Mouse (Mus musculus) neural tube, embryonic 14.5 days (tissue): ENCODE results near the gene Ifngr1. TPM values are rescaled to one million over a fixed set of nuclear protein-coding genes. Genes with fewer than 3 reads are reported as not detected.

Experiments
- ATAC-seq: fragments of 200-750 bp; cut with Nextera tagmentation; 2 replicates; pipeline ENCODE4 v1.8.0; 2017; ENCODE audit warnings: low read depth, mild to moderate bottlenecking, moderate TSS enrichment, moderate library complexity
- H3K27ac ChIP-seq: fragments of 300-500 bp; sonication (generic); 2 replicates; pipeline ENCODE4 v1.5.1; 2014; ENCODE audit warnings: low read depth, mild to moderate bottlenecking, control low read depth, low read length, moderate library complexity, mixed read lengths
- H3K27me3 ChIP-seq: fragments of 300-500 bp; sonication (generic); 2 replicates; pipeline ENCODE4 v1.6.1; 2014; ENCODE audit warnings: low read length; ENCODE audit not compliant: control insufficient read depth, insufficient read depth
- H3K36me3 ChIP-seq: fragments of 300-500 bp; sonication (generic); 2 replicates; pipeline ENCODE4 v1.6.1; 2014; ENCODE audit warnings: low read length, mixed read lengths; ENCODE audit not compliant: control insufficient read depth, insufficient read depth
- H3K4me1 ChIP-seq: fragments of 300-500 bp; sonication (generic); 2 replicates; pipeline ENCODE4 v1.6.1; 2014; ENCODE audit warnings: low read length; ENCODE audit not compliant: control insufficient read depth, insufficient read depth
- H3K4me2 ChIP-seq: fragments of 300-500 bp; sonication (generic); 2 replicates; pipeline ENCODE4 v1.6.1; 2014; ENCODE audit warnings: mild to moderate bottlenecking, low read depth, low read length, control low read depth
- H3K4me3 ChIP-seq: fragments of 300-500 bp; sonication (generic); 2 replicates; pipeline ENCODE4 v1.5.1; 2014; ENCODE audit warnings: low read depth, low read length, control low read depth, mixed read lengths
- H3K9ac ChIP-seq: fragments of 300-500 bp; sonication (generic); replicated peaks from 2 replicates; pipeline ENCODE4 v1.6.1; 2014; ENCODE audit warnings: low read depth, mild to moderate bottlenecking, control low read depth, low read length, mixed read lengths
- H3K9me3 ChIP-seq: fragments of 300-500 bp; sonication (generic); 2 replicates; pipeline ENCODE4 v1.6.1; 2016; ENCODE audit warnings: low read length; ENCODE audit not compliant: control insufficient read depth
- WGBS: fragments of 180-500 bp; shearing (Covaris S2); extraction: QIAGEN DNeasy Blood & Tissue Kit; methylation state at CpG from one replicate; pipeline ENCODE4 v1.1.7; 2014; 5-methylcytosine and 5-hydroxymethylcytosine counted together
- polyA plus RNA-seq: library from polyadenylated mRNA; unstranded; fragments of >200 nt; fragmentation: Nextera tagmentation; extraction: Ambion mirVana; gene quantifications from 2 replicates; pipeline ENCODE4 v1.2.1, GENCODE M21; 2014

The Ifngr1 gene
- polyA plus RNA-seq, 1 experiment from 2014 or later: 24.9 TPM

DNA sequence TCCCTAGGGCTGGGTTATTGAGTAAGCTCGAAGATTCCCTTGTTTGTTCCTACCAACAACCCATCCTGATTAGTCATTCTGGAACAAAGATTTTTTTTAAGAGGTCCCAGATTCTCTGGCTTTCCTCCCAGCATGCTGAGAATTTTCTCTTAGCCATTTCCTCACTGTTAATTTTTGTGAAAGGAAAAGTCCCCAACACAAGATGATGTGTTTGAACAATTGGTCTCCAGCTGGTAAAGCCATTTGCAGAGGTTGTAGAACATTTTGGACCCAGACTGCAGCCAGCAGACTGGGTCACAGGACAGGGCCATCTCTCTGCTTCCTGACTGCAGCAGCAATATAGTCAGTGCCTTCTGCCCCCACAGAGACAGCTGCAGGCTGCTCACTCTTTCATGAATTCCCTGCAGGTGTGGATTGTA is 28.3 kb upstream of the Ifngr1 start:
- no peak for ATAC-seq
- H3K27ac ChIP-seq: no peak overlapping the region
- WGBS: 90% methylated on average over 1 of the region's 1 CpGs

DNA sequence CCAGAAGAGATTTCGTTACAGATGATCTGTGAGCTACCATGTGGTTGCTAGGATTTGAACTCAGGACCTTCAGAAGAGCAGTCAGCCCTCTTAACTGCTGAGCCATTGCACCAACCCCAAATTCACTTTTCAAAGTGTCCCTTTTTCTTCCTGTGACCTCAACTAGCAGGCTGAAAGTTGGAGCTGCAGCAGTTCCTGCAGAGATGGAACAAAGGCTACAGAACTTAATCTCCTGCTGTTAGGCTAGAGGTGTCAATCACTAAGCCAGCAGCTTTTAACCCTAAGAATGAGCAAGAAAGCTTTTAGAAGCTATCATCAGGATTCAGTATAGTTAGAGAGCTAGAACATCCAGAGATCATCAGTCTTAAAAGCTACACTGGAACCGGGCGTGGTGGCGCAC is 24.3 kb upstream of the Ifngr1 start:
- Histone ChIP-seq H3K4me3 (no peak overlapping the region), H3K27me3 (no peaks in the 10 kb centered on the region), H3K27ac (no peak overlapping the region), H3K36me3 (no peaks in the 10 kb centered on the region), H3K4me1 (no peaks in the 10 kb centered on the region), H3K9me3 (no peaks in the 10 kb centered on the region), H3K4me2 (no peak overlapping the region), H3K9ac (no peak overlapping the region)
- 96% methylated on average over 4 of the region's 4 CpGs for WGBS
- ATAC-seq: no peak

More for the DNA sequence above, 28.3 kb upstream of the Ifngr1 start:
- Histone ChIP-seq H3K9ac (no peak overlapping the region), H3K4me1 (no peaks in the 10 kb centered on the region), H3K27me3 (no peaks in the 10 kb centered on the region), H3K4me3 (no peak overlapping the region), H3K36me3 (no peaks in the 10 kb centered on the region), H3K4me2 (no peak overlapping the region), H3K9me3 (no peaks in the 10 kb centered on the region)

DNA sequence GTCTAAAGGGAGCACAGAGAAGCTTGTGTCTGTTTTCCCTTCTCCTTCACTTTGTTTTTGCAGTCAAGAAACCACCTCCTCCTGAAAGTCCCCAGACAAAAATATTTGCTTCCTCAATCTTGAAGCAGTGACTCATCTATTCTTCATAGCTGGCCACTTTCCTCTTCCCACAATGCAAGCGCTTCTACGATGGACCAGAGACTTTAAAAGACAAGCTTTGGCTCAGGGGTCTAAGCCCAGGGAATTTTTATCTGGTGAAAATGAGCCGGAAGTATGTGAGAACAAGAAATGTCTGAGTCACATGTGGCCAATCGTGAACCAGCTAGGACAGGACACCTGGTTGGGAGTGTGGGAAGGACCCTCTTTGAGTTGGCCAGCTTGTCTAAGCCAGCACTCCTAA is 21.5 kb upstream of the Ifngr1 start:
- no peaks in the 10 kb centered on the region for H3K36me3 ChIP-seq
- no peak overlapping the region for H3K27ac ChIP-seq
- no peak overlapping the region for H3K9ac ChIP-seq
- H3K4me3 ChIP-seq: no peak overlapping the region
- no peak overlapping the region for H3K4me2 ChIP-seq
- H3K4me1 ChIP-seq: no peaks in the 10 kb centered on the region
- no peak for ATAC-seq
- WGBS: 88% methylated on average over 4 of the region's 4 CpGs
- H3K27me3 ChIP-seq: no peaks in the 10 kb centered on the region
- H3K9me3 ChIP-seq: no peaks in the 10 kb centered on the region

DNA sequence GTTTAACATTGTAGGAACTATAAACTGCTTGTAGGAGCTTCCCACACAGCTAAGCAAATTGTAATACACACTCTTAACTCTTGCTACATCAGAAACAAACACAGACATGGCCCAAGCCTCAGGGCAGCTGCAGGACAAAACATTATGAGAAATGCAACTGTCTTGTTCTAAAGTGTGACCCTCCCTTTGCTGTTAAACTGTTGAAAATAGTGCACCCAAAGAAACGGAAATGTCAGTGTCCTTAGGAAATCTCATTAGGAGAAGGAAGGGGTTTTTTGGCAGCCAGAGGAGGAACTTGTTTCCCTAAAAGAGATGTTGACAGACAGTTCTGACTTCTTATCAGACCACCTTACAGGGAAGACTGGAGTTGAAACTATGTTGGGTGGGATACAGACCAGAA is 21.0 kb upstream of the Ifngr1 start:
- Histone ChIP-seq H3K9me3 (no peaks in the 10 kb centered on the region), H3K27ac (no peak overlapping the region), H3K4me3 (no peak overlapping the region), H3K4me2 (no peak overlapping the region), H3K9ac (no peak overlapping the region), H3K36me3 (no peaks in the 10 kb centered on the region), H3K27me3 (no peaks in the 10 kb centered on the region), H3K4me1 (no peaks in the 10 kb centered on the region)
- 74% methylated on average over 1 of the region's 1 CpGs for WGBS
- ATAC-seq: no peak

DNA sequence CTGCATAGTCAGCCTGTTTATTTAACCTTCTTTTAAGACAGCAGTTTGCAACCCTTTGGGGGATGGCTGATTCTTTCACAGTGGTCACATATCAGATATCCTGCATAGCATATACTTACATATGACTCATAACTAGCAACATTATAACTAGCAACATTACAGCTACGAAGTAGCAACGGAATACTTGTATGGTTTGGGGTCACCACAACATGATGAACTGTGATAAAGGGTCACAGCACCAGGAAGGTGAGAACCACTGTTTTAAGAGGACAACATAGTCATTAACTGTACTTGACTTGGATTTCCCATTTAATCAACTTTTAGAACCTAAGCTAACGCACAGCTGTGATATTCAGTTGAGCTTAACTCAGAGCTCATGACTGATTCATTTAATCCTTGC is 14.2 kb upstream of the Ifngr1 start:
- H3K9me3 ChIP-seq: no peaks in the 10 kb centered on the region
- H3K4me3 ChIP-seq: no peak overlapping the region
- H3K27ac ChIP-seq: no peak overlapping the region
- no peaks in the 10 kb centered on the region for H3K36me3 ChIP-seq
- 96% methylated on average over 3 of the region's 3 CpGs for WGBS
- no peaks in the 10 kb centered on the region for H3K4me1 ChIP-seq
- H3K4me2 ChIP-seq: no peak overlapping the region
- H3K27me3 ChIP-seq: no peaks in the 10 kb centered on the region
- no peak overlapping the region for H3K9ac ChIP-seq
- ATAC-seq: no peak

DNA sequence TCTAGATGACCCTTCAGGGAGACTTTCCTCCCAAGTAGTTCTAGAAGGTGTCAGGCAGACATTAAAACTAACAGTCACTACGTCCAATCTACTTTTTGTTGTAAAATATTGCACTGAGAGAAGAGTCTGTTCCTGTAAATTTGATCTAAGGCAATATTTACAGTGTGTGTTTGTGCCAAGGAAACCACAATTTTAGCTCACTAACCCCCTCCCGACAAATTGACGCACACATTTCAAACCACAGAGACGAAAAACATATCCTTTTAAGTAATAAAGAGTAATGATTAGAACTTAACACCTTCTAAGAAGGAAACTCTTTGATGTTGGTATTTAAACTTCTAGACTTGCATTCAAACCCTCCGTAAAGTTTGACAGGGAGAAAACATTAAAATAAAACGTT is 13.7 kb upstream of the Ifngr1 start:
- 88% methylated on average over 6 of the region's 6 CpGs for WGBS

DNA sequence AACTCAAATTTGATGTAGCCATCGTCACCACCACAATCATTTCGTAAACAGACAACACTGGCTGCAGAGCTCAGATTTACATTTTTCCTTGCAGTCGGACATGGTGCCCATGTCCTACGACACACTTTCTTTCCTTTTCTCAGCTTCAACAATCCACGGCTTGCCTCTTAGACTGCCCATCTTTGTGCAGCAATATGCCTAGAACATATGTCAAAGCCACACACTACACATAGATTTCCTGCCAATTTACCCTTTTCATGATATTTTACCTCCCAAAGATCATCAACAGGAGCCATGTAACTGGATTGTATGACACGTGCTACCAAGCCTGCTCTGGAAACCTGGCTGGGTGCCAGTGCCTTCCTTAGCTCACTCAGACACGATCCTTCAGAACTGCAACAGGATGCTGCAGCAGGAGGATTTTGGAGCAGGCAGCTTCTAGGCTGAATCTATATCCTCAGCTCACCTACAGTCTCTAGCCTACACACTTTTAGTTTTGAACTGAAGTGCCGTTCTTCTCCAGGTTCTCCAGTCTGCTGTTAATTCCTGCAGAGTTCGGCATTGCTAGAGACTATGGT is 13.3 kb upstream of the Ifngr1 start:
- Histone ChIP-seq H3K9me3 (no peaks in the 10 kb centered on the region), H3K36me3 (no peaks in the 10 kb centered on the region), H3K4me2 (no peak overlapping the region), H3K27me3 (no peaks in the 10 kb centered on the region), H3K4me3 (no peak overlapping the region), H3K4me1 (no peaks in the 10 kb centered on the region), H3K27ac (no peak overlapping the region), H3K9ac (no peak overlapping the region)
- 78% methylated on average over 9 of the region's 9 CpGs for WGBS
- ATAC-seq: no peak

More for the DNA sequence above, 13.7 kb upstream of the Ifngr1 start:
- H3K4me1 ChIP-seq: no peaks in the 10 kb centered on the region
- H3K4me3 ChIP-seq: no peak overlapping the region
- H3K9me3 ChIP-seq: no peaks in the 10 kb centered on the region
- ATAC-seq: no peak
- no peak overlapping the region for H3K9ac ChIP-seq
- no peak overlapping the region for H3K4me2 ChIP-seq
- H3K27me3 ChIP-seq: no peaks in the 10 kb centered on the region
- H3K27ac ChIP-seq: no peak overlapping the region
- H3K36me3 ChIP-seq: no peaks in the 10 kb centered on the region

DNA sequence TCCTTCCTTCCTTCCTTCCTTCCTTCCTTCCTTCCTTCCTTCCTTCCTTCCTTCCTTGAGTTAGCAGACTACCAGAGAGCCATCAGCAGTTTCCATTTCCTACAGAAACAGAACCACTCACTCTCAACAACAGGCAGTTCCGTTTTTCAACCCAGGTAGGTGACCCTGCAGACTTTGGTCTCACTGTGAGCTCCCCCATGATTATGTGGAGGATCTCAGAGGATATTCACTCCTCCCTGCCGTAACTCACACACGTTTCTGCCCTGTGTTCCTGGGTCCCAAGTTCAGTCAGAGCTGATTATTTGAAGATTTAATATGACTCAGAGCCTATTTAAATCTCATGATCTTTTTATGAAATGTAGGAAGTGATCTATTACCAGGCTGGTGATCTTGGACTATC is 11.1 kb upstream of the Ifngr1 start:
- Histone ChIP-seq H3K27ac (no peak overlapping the region), H3K9ac (no peak overlapping the region), H3K4me2 (no peak overlapping the region), H3K4me1 (no peaks in the 10 kb centered on the region), H3K27me3 (no peaks in the 10 kb centered on the region), H3K36me3 (no peaks in the 10 kb centered on the region), H3K4me3 (no peak overlapping the region), H3K9me3 (no peaks in the 10 kb centered on the region)
- 63% methylated on average over 3 of the region's 3 CpGs for WGBS
- ATAC-seq: no peak

DNA sequence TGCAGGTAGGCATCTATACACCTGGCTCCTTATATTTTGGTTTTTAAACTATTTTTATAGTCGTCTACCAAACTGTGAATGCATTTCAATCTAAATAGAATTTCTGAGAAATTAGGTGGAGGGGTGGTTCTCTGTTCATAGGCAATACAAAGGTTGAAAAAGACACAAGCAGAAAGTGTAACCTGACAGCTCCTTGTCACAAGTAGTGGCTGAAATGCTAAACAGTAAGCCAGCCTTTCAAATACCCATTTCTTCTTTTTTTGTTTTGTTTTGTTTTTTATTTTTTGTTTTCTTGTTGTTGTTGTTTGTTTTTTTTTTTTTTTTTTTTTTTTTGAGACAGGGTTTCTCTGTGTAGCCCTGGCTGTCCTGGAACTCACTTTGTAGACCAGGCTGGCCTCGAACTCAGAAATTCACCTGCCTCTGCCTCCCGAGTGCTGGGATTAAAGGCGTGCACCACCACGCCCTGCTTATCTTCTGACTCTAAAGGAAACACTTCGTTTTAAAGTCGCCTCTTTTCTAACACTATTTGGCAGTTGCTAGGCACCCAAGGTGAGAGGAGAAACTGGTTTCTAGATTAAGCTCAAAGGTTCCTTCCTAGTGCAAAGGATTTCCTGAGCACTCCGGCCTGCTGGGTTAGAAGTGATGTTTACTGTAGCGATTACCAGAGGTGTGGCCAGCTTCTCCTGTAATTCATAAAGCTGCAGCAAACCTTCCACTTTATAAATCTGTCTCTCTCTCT is 9.7 kb upstream of the Ifngr1 start:
- Histone ChIP-seq H3K9ac (no peak overlapping the region), H3K4me1 (no peaks in the 10 kb centered on the region), H3K27me3 (no peaks in the 10 kb centered on the region), H3K27ac (no peak overlapping the region), H3K4me2 (no peak overlapping the region), H3K36me3 (no peaks in the 10 kb centered on the region), H3K9me3 (no peaks in the 10 kb centered on the region), H3K4me3 (no peak overlapping the region)
- 79% methylated on average over 9 of the region's 9 CpGs for WGBS
- ATAC-seq: no peak
